Mouse (Mus musculus): Measurements from ENCODE around the gene Vwa2. TPM values are rescaled to one million over a fixed set of nuclear protein-coding genes. Genes with fewer than 3 reads are reported as not detected.

Vwa2 gene
- polyA plus RNA-seq (2014; fragmentation: Illumina TruSeq; extraction: RNeasy Lipid Tissue Mini Kit (QIAGEN cat#74804); ENCODE audit: insufficient read depth, low read depth, low replicate concordance), result not detected

DNA sequence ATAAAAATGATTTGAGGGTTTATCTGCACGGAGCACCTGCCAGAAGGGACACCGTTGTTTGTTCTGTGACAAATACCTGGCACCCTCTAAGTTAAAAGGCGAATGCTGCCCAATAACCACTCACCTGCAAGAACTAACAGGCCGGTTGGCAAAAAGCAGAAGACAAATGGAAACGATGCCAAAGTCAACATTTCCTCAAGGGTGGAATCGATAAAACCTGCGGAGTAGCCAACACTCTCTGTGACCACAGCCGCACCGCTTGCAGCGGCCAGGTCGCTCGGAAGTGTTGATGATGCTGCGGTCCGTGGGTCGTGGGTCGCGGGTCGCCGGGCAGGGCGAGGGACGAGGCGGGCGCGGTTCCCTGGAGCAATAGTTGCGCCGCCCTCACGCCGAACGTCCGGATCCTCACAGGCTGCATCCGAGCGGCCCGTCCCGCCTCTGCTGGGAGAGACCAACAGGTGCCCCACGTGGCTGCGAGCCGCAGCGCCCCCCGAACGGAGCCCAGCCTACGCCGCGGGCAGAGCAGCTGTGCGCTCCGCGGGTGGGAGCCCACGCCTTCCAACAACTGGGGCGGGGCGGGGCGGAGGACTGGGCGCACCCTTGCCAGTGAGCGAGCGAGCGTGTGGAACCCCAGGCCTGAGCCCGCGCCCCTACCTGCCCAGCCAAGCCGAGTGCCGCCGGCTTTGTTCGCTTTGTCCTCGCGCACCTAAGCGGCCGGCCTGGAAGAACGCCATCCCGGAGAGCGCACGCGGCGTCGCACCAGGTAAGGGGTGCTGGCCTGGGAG, at the start of gene Vwa2:
Gene Vwa2 (plus strand): TSS at position 434 of the 785 bp plus-strand sequence.

DNA sequence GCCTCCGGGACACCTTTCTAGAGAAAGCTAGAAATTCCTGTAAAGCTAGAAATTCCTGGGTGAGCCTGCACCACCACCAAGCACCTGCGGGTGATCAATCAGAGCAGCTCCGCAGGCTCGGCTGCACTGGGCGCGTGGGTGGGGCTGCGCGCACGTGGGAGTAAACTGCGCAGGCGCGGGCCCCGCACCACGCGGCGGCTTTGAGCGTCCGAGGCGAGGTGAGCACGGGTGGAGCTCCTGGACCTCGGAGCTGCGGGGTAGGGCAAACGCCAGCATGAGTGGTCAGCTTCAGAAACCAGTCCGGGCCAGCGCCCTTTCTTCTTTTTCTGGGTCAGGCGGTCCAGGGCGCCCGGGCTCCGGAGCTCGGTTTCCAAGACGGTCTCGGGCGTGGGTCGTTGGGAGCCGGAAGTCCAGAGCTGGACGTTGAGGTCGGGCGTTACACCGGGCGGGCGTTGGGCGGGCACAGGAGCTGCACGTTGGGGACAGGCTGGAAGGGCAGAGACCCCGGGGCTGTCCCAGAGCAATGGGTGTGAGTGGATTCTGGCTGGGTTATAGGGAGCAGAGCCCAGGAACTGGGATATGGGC, 47.9 kb upstream of the Vwa2 start, which contains the start of gene Tdrd1:
Gene Tdrd1 (plus strand): TSS at position 163 of the 585 bp plus-strand sequence.

Other genes with a start within 250 kb of the Vwa2 start
- 12.2 TPM for gene Adrb1, start 152.1 kb upstream of the Vwa2 start, polyA plus RNA-seq (2014; fragmentation: Illumina TruSeq; extraction: RNeasy Lipid Tissue Mini Kit (QIAGEN cat#74804); ENCODE audit: insufficient read depth, low read depth, low replicate concordance)
- 9.2 TPM for gene Ccdc186, start 52.1 kb upstream of the Vwa2 start, polyA plus RNA-seq (2014; fragmentation: Illumina TruSeq; extraction: RNeasy Lipid Tissue Mini Kit (QIAGEN cat#74804); ENCODE audit: insufficient read depth, low read depth, low replicate concordance)
- not detected for gene Tdrd1, start 48.0 kb upstream of the Vwa2 start, polyA plus RNA-seq (2014; fragmentation: Illumina TruSeq; extraction: RNeasy Lipid Tissue Mini Kit (QIAGEN cat#74804); ENCODE audit: insufficient read depth, low read depth, low replicate concordance)
- gene Afap1l2, start 134.0 kb downstream of the Vwa2 start, polyA plus RNA-seq (2014; fragmentation: Illumina TruSeq; extraction: RNeasy Lipid Tissue Mini Kit (QIAGEN cat#74804); ENCODE audit: insufficient read depth, low read depth, low replicate concordance), result 5.2 TPM

All from lung, adult 10 weeks (tissue).